Mouse (Mus musculus) ES-Bruce4 (cell line): ENCODE measurements around the gene Knop1. TPM values are rescaled to one million over a fixed set of nuclear protein-coding genes. Genes with fewer than 3 reads are reported as not detected.

ENCODE experiments used
- H3K27ac ChIP-seq: 2 replicates; pipeline ENCODE4 v1.5.1; 2012; ENCODE audit warnings: low read length, inconsistent platforms; ENCODE audit not compliant: insufficient read depth
- H3K27me3 ChIP-seq: 2 replicates; pipeline ENCODE4 v1.6.1; 2012; ENCODE audit warnings: mild to moderate bottlenecking, low read length, inconsistent platforms; ENCODE audit not compliant: control insufficient read depth, poor library complexity, insufficient read depth, severe bottlenecking
- H3K36me3 ChIP-seq: 2 replicates; pipeline ENCODE4 v1.6.1; 2012; ENCODE audit warnings: inconsistent platforms, mild to moderate bottlenecking, low read length, moderate library complexity; ENCODE audit not compliant: control insufficient read depth, poor library complexity, insufficient read depth, severe bottlenecking
- H3K4me1 ChIP-seq: one replicate; pipeline ENCODE4 v1.8.1; 2011; ENCODE audit warnings: low read length; ENCODE audit not compliant: control insufficient read depth, insufficient read depth
- H3K4me3 ChIP-seq: 2 replicates; pipeline ENCODE4 v1.5.1; 2011; ENCODE audit warnings: low read depth, mild to moderate bottlenecking, low read length
- H3K9ac ChIP-seq: 2 replicates; pipeline ENCODE4 v1.6.1; 2012; ENCODE audit warnings: low read depth, mild to moderate bottlenecking, inconsistent platforms; ENCODE audit not compliant: poor library complexity, severe bottlenecking
- H3K9me3 ChIP-seq: replicated peaks from 2 replicates; pipeline ENCODE4 v1.6.1; 2012; ENCODE audit warnings: mild to moderate bottlenecking, low read length, inconsistent platforms; ENCODE audit not compliant: control insufficient read depth, poor library complexity, insufficient read depth, severe bottlenecking
- CTCF ChIP-seq: IDR thresholded peaks from one replicate; pipeline ENCODE4 v1.8.1; 2011; ENCODE audit warnings: low read depth, low read length
- EP300 ChIP-seq: IDR thresholded peaks from 2 replicates; pipeline ENCODE4 v1.6.1; 2011; ENCODE audit warnings: low read depth, low read length; ENCODE audit not compliant: insufficient read depth
- POLR2A ChIP-seq: IDR thresholded peaks from one replicate; pipeline ENCODE4 v1.8.1; 2011; ENCODE audit warnings: low read length; ENCODE audit not compliant: insufficient read depth
- polyA plus RNA-seq: library from polyadenylated mRNA; stranded (reverse); fragments of >200 nt; gene quantifications from 2 replicates; pipeline ENCODE4 v1.2.4, GENCODE M21; 2011; ENCODE audit warnings: low read depth; ENCODE audit not compliant: missing spikeins, insufficient read depth, insufficient read length

The Knop1 gene
- polyA plus RNA-seq, 1 experiment: 82.5 TPM

- H3K9ac ChIP-seq: no peak overlapping the region
- no peaks in the 10 kb centered on the region for H3K27me3 ChIP-seq
- no peak overlapping the region for H3K27ac ChIP-seq
- no peaks in the 10 kb centered on the region for H3K36me3 ChIP-seq
- H3K9me3 ChIP-seq: no peaks in the 10 kb centered on the region
- H3K4me3 ChIP-seq: no peak overlapping the region
- no peaks in the 10 kb centered on the region for H3K4me1 ChIP-seq
- TF ChIP-seq CTCF (no peak), EP300 (no peak), POLR2A (no peak)
These were observed 44.5 kb downstream of the Knop1 start for GRCm38 (mm10) chr7:118811407-118812106.

DNA sequence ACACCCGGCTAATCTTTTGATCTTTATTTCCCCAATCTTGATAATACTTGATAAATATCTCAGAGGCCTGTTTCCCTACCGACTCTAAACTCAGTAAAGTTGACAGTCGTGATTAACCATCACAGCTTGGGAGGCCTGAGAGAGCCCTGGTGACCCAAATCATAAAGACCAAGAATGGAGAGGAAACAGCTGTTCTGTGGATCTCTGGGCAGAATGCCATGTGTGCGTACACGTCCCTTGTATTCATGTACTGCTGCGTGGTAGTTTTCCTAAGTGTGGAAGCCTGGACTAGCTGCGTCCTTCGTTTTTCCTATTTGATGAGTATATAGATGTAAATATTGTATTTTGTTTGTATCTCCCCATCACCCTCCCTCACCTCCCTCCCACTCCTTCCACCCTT is 48.2 kb downstream of the Knop1 start:
- H3K9ac ChIP-seq: no peak overlapping the region
- no peaks in the 10 kb centered on the region for H3K9me3 ChIP-seq
- TF ChIP-seq POLR2A (no peak), EP300 (no peak), CTCF (no peak)
- no peak overlapping the region for H3K27ac ChIP-seq
- no peaks in the 10 kb centered on the region for H3K36me3 ChIP-seq
- H3K27me3 ChIP-seq: no peaks in the 10 kb centered on the region
- H3K4me1 ChIP-seq: no peaks in the 10 kb centered on the region
- no peak overlapping the region for H3K4me3 ChIP-seq

GRCm38 (mm10) chr7:118806631-118807411 is 49.2 kb downstream of the Knop1 start:
- H3K36me3 ChIP-seq: no peaks in the 10 kb centered on the region
- H3K4me3 ChIP-seq: no peak overlapping the region
- no peaks in the 10 kb centered on the region for H3K9me3 ChIP-seq

GRCm38 (mm10) chr7:118803425-118803824 is 52.6 kb downstream of the Knop1 start:
- H3K36me3 ChIP-seq: no peaks in the 10 kb centered on the region
- no peak for TF ChIP-seq CTCF
- TF ChIP-seq POLR2A: no peak
- TF ChIP-seq EP300: no peak

More at GRCm38 (mm10) chr7:118806631-118807411, 49.2 kb downstream of the Knop1 start:
- TF ChIP-seq CTCF: no peak
- no peak for TF ChIP-seq EP300
- TF ChIP-seq POLR2A: no peak
- Histone ChIP-seq H3K4me1 (no peaks in the 10 kb centered on the region), H3K9ac (no peak overlapping the region), H3K27ac (no peak overlapping the region), H3K27me3 (no peaks in the 10 kb centered on the region)

DNA sequence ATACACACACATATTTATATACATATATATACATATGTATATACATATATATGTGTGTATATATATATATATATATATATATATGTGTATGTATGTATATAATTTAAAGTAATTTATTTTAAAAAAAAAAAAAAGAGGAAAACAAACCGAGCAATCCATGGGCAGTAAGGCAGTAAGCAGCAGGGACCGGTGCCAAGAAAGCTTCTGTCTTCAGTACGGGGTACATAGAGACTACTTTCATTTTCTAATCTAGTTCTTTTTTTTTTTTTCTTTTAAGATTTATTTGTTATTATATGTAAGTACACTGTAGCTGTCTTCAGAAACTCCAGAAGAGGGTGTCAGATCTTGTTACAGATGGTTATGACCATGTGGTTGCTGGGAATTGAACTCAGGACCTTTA is 54.3 kb downstream of the Knop1 start:
- Histone ChIP-seq H3K9ac (no peak overlapping the region), H3K27me3 (no peaks in the 10 kb centered on the region), H3K4me3 (no peak overlapping the region), H3K4me1 (no peaks in the 10 kb centered on the region), H3K27ac (no peak overlapping the region), H3K9me3 (no peaks in the 10 kb centered on the region), H3K36me3 (no peaks in the 10 kb centered on the region)
- no peak for TF ChIP-seq CTCF
- TF ChIP-seq EP300: no peak
- no peak for TF ChIP-seq POLR2A

More at GRCm38 (mm10) chr7:118803425-118803824, 52.6 kb downstream of the Knop1 start:
- H3K9ac ChIP-seq: no peak overlapping the region
- H3K4me1 ChIP-seq: no peaks in the 10 kb centered on the region
- no peaks in the 10 kb centered on the region for H3K27me3 ChIP-seq
- no peak overlapping the region for H3K27ac ChIP-seq
- H3K9me3 ChIP-seq: no peaks in the 10 kb centered on the region
- no peak overlapping the region for H3K4me3 ChIP-seq

- no peaks in the 10 kb centered on the region for H3K36me3 ChIP-seq
- H3K9ac ChIP-seq: no peak overlapping the region
- no peak overlapping the region for H3K27ac ChIP-seq
- TF ChIP-seq POLR2A: no peak
- TF ChIP-seq EP300: no peak
- TF ChIP-seq CTCF: no peak
- no peaks in the 10 kb centered on the region for H3K9me3 ChIP-seq
- no peaks in the 10 kb centered on the region for H3K4me1 ChIP-seq
- H3K27me3 ChIP-seq: no peaks in the 10 kb centered on the region
- H3K4me3 ChIP-seq: no peak overlapping the region
These were observed 55.8 kb downstream of the Knop1 start for GRCm38 (mm10) chr7:118800112-118800734.
